Mouse (Mus musculus) monocyte, adult 5-6 weeks (primary cell): ENCODE data around the gene 1700025B11Rik. TPM values are rescaled to one million over a fixed set of nuclear protein-coding genes. Genes with fewer than 3 reads are reported as not detected.

Experiments
- total RNA-seq: library from RNA; stranded (forward); fragments of 200-1000, 200-491, 200-594 nt; gene quantifications from 3 replicates; pipeline ENCODE4 v1.2.3, GENCODE M21; 2017

1700025B11Rik gene
- total RNA-seq, 1 experiment from 2014 or later = not detected

Other genes with a start within 250 kb of the 1700025B11Rik start
- gene Apol7a, start 162.8 kb downstream of the 1700025B11Rik start, total RNA-seq = not detected in 3 replicates
- not detected in 3 replicates for gene Apol9a, start 150.8 kb downstream of the 1700025B11Rik start, total RNA-seq
- 1.8 TPM in 1 of 3 replicates, not detected in the others for gene Apol7b, start 114.4 kb downstream of the 1700025B11Rik start, total RNA-seq
- gene Apol10a, start 84.8 kb downstream of the 1700025B11Rik start, total RNA-seq = 1.3 TPM in 1 of 3 replicates, not detected in the others
- gene Apol11a, start 53.6 kb downstream of the 1700025B11Rik start, total RNA-seq = not detected in 3 replicates
- 0.78 to 2.2 TPM in 2 of 3 replicates, not detected in the other for gene Apol7c, start 28.6 kb downstream of the 1700025B11Rik start, total RNA-seq
- gene Apol10b, start 34.2 kb upstream of the 1700025B11Rik start, total RNA-seq = not detected in 3 replicates
- gene Gm36245, start 37.4 kb upstream of the 1700025B11Rik start, total RNA-seq = not detected in 3 replicates
- 1.4 to 17.2 TPM (median 11.4 TPM) in 3 replicates for gene Apol11b, start 81.4 kb upstream of the 1700025B11Rik start, total RNA-seq
- 11.0 to 44.7 TPM (median 12.7 TPM) in 3 replicates for gene Apol7e, start 137.0 kb upstream of the 1700025B11Rik start, total RNA-seq
- gene Apol9b, start 167.1 kb upstream of the 1700025B11Rik start, total RNA-seq = 0.39 to 2.0 TPM in 2 of 3 replicates, not detected in the other
- 2.9 to 6.6 TPM (median 4.8 TPM) in 3 replicates for gene Apol8, start 195.1 kb upstream of the 1700025B11Rik start, total RNA-seq